ENCODE assay signal across 8 mouse cellular contexts in the genomic region with DNA sequence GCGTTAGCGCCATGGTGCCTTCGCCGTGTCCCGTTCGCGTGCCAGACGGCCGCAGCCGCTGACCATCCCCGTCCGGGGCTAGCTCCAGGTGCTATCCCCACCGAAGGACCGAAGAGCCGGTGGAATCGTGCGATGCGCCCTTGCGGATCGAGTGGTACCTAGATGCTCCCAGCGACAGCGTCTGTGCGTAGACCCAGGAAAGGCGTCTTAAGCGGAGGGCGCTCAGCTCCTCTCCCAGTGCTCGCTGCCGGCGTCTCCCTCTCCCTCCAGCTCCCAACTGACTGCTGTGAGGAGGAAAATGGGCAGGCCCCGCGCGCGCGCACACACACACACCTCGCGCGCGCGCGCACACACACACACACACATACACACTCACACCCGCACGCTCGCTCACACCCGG. TPM values are rescaled to one million over a fixed set of nuclear protein-coding genes. Genes with fewer than 3 reads are reported as not detected.
DNase-seq lines count a peak whose midpoint lies in the region; ATAC-seq lines count a peak whose summit lies in the region.

Slit1 (minus strand) TSS at position 270 of the 400 bp plus-strand sequence.

- WGBS in neural tube, embryonic 11.5 days = under 1% methylated on average over 28 of the region's 44 CpGs
- under 1% methylated on average over 34 of the region's 44 CpGs for WGBS in midbrain, embryonic 14.5 days

- H3K4me2 ChIP-seq in neural tube, embryonic 11.5 days (ENCODE audit: low read depth) = peak within 1 kb of the TSS; percentile 58
- H3K4me2 ChIP-seq in midbrain, embryonic 14.5 days (ENCODE audit: low read length) = peak within 1 kb of the TSS; percentile 80

- peak within 1 kb of the TSS; percentile 45 for H3K9ac ChIP-seq in neural tube, embryonic 11.5 days (ENCODE audit: low read length)
- peak within 1 kb of the TSS; percentile 86 for H3K9ac ChIP-seq in midbrain, embryonic 14.5 days (replicated peaks; ENCODE audit: low read length)

- peak; percentile 23 for ATAC-seq in neural tube, embryonic 11.5 days (ENCODE audit: insufficient read depth, low FRiP score, low TSS enrichment)
- ATAC-seq in midbrain, embryonic 14.5 days (ENCODE audit: low FRiP score, low TSS enrichment) = 0 out of 2 replicates have a peak, but pooled peaks have one; percentile 7

- H3K4me3 ChIP-seq in neural tube, embryonic 11.5 days (ENCODE audit: low read depth, low read length) = peak within 1 kb of the TSS; percentile 42
- H3K4me3 ChIP-seq in midbrain, embryonic 14.5 days (replicated peaks; ENCODE audit: low read depth, low read length) = peak within 1 kb of the TSS; percentile 64

- peak within 1 kb of the TSS; percentile 45; the same call in 1 of the 2 replicates for H3K27ac ChIP-seq in neural tube, embryonic 11.5 days (ENCODE audit: low read depth, low read length)
- H3K27ac ChIP-seq in midbrain, embryonic 14.5 days (replicated peaks; ENCODE audit: low read depth, low read length) = peak within 1 kb of the TSS; percentile 79

- no peaks in the 10 kb centered on the region for H3K36me3 ChIP-seq in neural tube, embryonic 11.5 days (ENCODE audit: control insufficient read depth, insufficient read depth, low read length)
- H3K36me3 ChIP-seq in midbrain, embryonic 14.5 days (ENCODE audit: control insufficient read depth, insufficient read depth, low read length) = no peaks in the 10 kb centered on the region

- peaks cover 21% of the 10 kb centered on the region for H3K4me1 ChIP-seq in neural tube, embryonic 11.5 days (ENCODE audit: control insufficient read depth, insufficient read depth, low read length)
- H3K4me1 ChIP-seq in midbrain, embryonic 14.5 days (ENCODE audit: control insufficient read depth, insufficient read depth, low read length) = peaks cover 57% of the 10 kb centered on the region

- peak; percentile 30 for DNase-seq in adrenal gland, postnatal 14 days
- DNase-seq in adrenal gland, adult (ENCODE audit: inconsistent age in 2 of 2, low spot score in 1 of 2) = no peak
- DNase-seq in neural tube, embryonic 11.5 days (ENCODE audit: low spot score) = peak; percentile 72
- DNase-seq in neural tube, embryonic 10.5 days (ENCODE audit: extremely low spot score, low spot score) = no peak
- DNase-seq in layer of hippocampus, adult 9-11 months = peak; percentile 80
- DNase-seq in midbrain, embryonic 14.5 days = peak; percentile 85
- DNase-seq in spleen, adult 12 weeks (ENCODE audit: low spot score) = no peak
- DNase-seq in ovary, postnatal 36 days (ENCODE audit: low spot score) = no peak

- H3K9me3 ChIP-seq in neural tube, embryonic 11.5 days (ENCODE audit: control insufficient read depth, low read length) = no peaks in the 10 kb centered on the region
- no peaks in the 10 kb centered on the region for H3K9me3 ChIP-seq in midbrain, embryonic 14.5 days (ENCODE audit: control insufficient read depth, low read length)

- H3K27me3 ChIP-seq in neural tube, embryonic 11.5 days (ENCODE audit: control insufficient read depth, insufficient read depth, low read length) = peaks cover 25% of the 10 kb centered on the region
- H3K27me3 ChIP-seq in midbrain, embryonic 14.5 days (ENCODE audit: control insufficient read depth, insufficient read depth, low read length) = peaks cover 7% of the 10 kb centered on the region; the same call in 1 of the 2 replicates

RNA-seq across cellular contexts. Expression of gene Slit1, which starts in this region (rescaled TPM):
- 6.5 and 7.2 TPM in 2 replicates for total RNA-seq in adrenal gland, postnatal 14 days (2021)
- polyA plus RNA-seq in neural tube, embryonic 11.5 days (2014; fragmentation: Nextera tagmentation; extraction: Ambion mirVana) = 15.3 and 17.0 TPM in 2 replicates
- polyA plus RNA-seq in midbrain, embryonic 14.5 days (2014; fragmentation: Nextera tagmentation; extraction: Ambion mirVana) = 20.6 and 27.9 TPM in 2 replicates

Comparison
In these comparisons a context has a peak if more than half of its experiments do, and no peak if none do; other contexts are left out.
1. DNase-seq: peak in adrenal gland, postnatal 14 days (single experiment), neural tube, embryonic 11.5 days (single experiment), layer of hippocampus, adult 9-11 months (single experiment) and midbrain, embryonic 14.5 days (single experiment); none in adrenal gland, adult (0 of 2), neural tube, embryonic 10.5 days (single experiment), spleen, adult 12 weeks (single experiment) and ovary, postnatal 36 days (single experiment).